Mouse (Mus musculus) midbrain, embryonic 10.5 days (tissue): ENCODE data around the gene Slc38a3. TPM values are rescaled to one million over a fixed set of nuclear protein-coding genes. Genes with fewer than 3 reads are reported as not detected.

Source experiments
- DNase-seq: peaks from one replicate; pipeline ENCODE4 v3.0.0-alpha.2; 2017; ENCODE audit warnings: low spot score
- H3K27ac ChIP-seq: fragments of 300-500 bp; sonication (generic); replicated peaks from 2 replicates; pipeline ENCODE4 v1.5.1; 2016; ENCODE audit warnings: mild to moderate bottlenecking
- H3K27me3 ChIP-seq: fragments of 300-500 bp; sonication (generic); 2 replicates; pipeline ENCODE4 v1.6.1; 2016; ENCODE audit warnings: low read depth, mild to moderate bottlenecking; ENCODE audit not compliant: poor library complexity, severe bottlenecking
- H3K36me3 ChIP-seq: fragments of 300-500 bp; sonication (generic); 2 replicates; pipeline ENCODE4 v1.6.1; 2016; ENCODE audit warnings: mild to moderate bottlenecking, moderate library complexity
- H3K4me1 ChIP-seq: fragments of 300-500 bp; sonication (generic); 2 replicates; pipeline ENCODE4 v1.6.1; 2016
- H3K4me3 ChIP-seq: fragments of 300-500 bp; sonication (generic); 2 replicates; pipeline ENCODE4 v1.5.1; 2016; ENCODE audit warnings: mild to moderate bottlenecking, moderate library complexity
- H3K9me3 ChIP-seq: fragments of 300-500 bp; sonication (generic); replicated peaks from 2 replicates; pipeline ENCODE4 v1.6.1; 2016; ENCODE audit warnings: mild to moderate bottlenecking
- WGBS: fragments of 180-500 bp; shearing (Covaris S2); methylation state at CpG from one replicate; pipeline ENCODE4 v1.1.7; 2016; 5-methylcytosine and 5-hydroxymethylcytosine counted together
- polyA plus RNA-seq: library from polyadenylated mRNA; unstranded; fragments of >200 nt; fragmentation: Nextera tagmentation; extraction: Ambion mirVana; gene quantifications from 2 replicates; pipeline ENCODE4 v1.2.1, GENCODE M21; 2016

Slc38a3 gene
- polyA plus RNA-seq, 1 experiment from 2014 or later, result 11.6 TPM

DNA sequence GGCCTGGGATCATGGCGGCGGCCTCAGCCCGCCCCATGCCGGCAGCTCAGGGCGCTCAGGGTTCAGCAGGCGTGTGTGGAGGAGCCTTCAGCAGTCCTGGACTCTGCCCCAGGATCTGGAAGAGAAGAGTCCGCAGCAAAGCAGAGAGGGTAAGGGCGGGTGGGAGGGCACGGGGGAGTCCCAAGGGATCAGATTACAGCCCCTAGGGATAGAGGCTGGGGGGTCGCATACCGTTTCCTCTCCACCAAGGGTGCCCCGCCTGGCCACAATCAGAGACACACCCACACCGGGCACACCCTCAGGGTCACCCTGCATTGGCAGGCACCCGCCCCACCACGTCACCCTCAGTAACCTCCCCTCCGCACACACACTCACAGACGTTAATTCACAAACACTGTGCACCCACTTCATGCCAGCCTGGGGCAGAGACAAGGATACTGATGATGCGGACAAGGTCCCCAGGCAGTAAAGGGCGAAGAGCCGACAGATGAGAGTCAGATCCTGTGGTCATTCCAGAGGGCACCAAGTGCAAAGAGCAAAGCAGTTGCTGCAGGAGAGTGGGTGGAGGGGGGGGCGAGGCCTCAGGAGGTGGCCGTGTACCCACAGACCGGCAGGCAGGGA is 64.2 kb downstream of the Slc38a3 start:
- WGBS, result 36% methylated on average over 23 of the region's 23 CpGs
- peaks cover 85% of the 10 kb centered on the region for H3K4me1 ChIP-seq
- H3K4me3 ChIP-seq, result peak overlapping the region; percentile 41
- H3K9me3 ChIP-seq, result no peaks in the 10 kb centered on the region
- H3K36me3 ChIP-seq, result no peaks in the 10 kb centered on the region
- DNase-seq, result no peak
- peak overlapping the region; percentile 83 for H3K27ac ChIP-seq
- peaks cover 46% of the 10 kb centered on the region for H3K27me3 ChIP-seq

DNA sequence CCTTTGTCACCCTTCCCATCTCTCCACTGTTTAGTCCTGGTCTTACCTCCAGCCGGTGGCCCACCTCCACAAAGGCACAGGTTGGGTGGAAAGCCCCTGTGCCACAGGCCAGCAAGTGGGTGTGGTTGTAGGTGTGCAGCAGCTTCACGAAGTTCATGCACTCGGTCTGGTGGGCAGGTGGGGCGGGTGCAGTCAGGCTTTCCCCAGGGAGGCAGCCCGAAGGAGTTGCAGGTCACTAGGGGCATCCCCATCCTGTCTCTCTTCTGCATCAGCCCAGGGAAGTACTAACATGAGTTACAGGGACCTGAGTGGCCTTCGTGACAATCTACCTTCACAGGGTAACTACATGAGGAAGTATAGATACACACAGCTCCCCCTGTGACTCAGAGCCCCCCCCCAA is 66.1 kb downstream of the Slc38a3 start:
- 84% methylated on average over 6 of the region's 6 CpGs for WGBS
- H3K9me3 ChIP-seq, result no peaks in the 10 kb centered on the region
- peaks cover 72% of the 10 kb centered on the region for H3K4me1 ChIP-seq
- H3K36me3 ChIP-seq, result no peaks in the 10 kb centered on the region
- peak overlapping the region; percentile 83 for H3K27ac ChIP-seq
- DNase-seq, result no peak
- peaks cover 60% of the 10 kb centered on the region for H3K27me3 ChIP-seq
- no peak overlapping the region for H3K4me3 ChIP-seq

DNA sequence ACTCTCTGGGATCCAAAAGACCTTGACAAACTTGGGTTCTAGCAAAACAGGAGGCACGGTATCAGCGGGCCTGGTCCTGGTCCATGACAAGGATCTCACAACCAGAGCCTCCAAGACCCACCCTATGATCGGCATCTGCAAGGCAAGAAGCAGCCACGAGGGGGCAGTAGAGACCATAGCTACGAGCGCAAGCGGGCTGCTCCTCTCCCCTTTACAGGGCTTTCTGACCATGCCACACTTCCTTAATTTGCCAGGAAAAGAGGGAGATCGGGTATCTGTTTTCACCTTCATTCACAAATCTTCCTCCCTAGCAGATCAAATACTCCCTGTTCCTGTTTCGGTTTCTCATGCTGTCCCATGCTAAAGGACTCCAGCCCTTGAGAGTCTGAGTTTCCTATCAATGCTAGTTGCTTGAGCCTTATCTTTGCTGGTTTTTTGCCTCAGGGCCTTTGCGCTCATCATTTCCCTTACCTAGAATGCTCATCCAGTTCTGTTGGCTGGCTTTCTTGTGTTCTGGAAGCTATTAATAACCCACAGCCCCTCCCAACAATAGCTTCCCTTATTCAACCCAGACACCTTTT is 67.2 kb downstream of the Slc38a3 start:
- H3K9me3 ChIP-seq, result no peaks in the 10 kb centered on the region
- H3K27me3 ChIP-seq, result peaks cover 59% of the 10 kb centered on the region
- H3K27ac ChIP-seq, result peak overlapping the region; percentile 83
- no peaks in the 10 kb centered on the region for H3K36me3 ChIP-seq
- no peak overlapping the region for H3K4me3 ChIP-seq
- peak; percentile 93 for DNase-seq
- WGBS, result 17% methylated on average over 10 of the region's 10 CpGs
- H3K4me1 ChIP-seq, result peaks cover 61% of the 10 kb centered on the region

DNA sequence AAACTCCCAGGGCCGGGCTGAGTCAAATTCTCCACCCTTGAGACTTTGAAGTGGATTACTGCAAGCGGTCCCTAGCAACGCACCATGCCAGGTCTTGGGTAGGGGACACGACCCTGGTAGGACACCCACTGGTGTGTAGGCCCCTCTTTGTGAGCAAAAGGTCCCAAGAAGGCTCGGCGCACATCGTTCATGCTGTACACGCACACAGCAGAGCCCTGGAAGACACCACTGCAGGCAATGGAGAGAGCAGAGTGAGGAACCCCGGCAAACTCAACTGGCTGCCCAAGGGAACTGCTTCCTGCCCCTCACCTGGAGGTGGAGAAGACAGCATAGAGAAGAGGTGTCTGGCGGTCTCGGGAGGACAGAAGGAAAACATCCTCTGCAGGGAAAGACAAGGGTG is 68.1 kb downstream of the Slc38a3 start:
- Histone ChIP-seq H3K36me3 (no peaks in the 10 kb centered on the region), H3K27ac (0 out of 2 replicates have a peak overlapping the region, but pooled peaks have one; percentile 2), H3K4me3 (no peak overlapping the region), H3K27me3 (peaks cover 50% of the 10 kb centered on the region), H3K9me3 (no peaks in the 10 kb centered on the region), H3K4me1 (peaks cover 52% of the 10 kb centered on the region)
- DNase-seq, result no peak
- WGBS, result 90% methylated on average over 11 of the region's 11 CpGs

DNA sequence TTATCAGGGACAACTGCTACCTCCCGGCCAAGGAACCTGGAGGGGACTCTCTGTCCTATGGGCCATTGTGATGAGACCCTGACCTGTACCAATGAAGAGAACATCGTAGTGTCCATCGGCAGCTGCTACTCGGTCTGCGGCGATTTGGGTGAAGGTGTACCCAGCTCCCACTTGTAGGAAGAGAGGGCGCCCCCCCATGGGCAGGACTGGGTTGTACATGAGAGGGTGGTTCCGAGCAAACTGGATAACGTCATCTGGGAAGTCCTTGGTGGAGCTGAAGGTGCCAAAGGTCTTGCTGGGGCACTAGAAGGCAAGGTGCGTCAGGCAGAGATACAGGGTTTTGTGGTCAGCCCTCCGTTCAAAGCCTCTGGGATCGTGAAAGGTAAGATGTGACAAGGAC is 68.6 kb downstream of the Slc38a3 start:
- no peak overlapping the region for H3K4me3 ChIP-seq
- peaks cover 47% of the 10 kb centered on the region for H3K4me1 ChIP-seq
- no peaks in the 10 kb centered on the region for H3K9me3 ChIP-seq
- peaks cover 45% of the 10 kb centered on the region for H3K27me3 ChIP-seq
- WGBS, result 85% methylated on average over 12 of the region's 12 CpGs
- no peak for DNase-seq
- H3K27ac ChIP-seq, result no peak overlapping the region
- H3K36me3 ChIP-seq, result 0 out of 2 replicates have a peak, but pooled peaks cover 2% of the 10 kb centered on the region

Other genes with a start within 250 kb of the Slc38a3 start
- 38.6 and 39.5 TPM in 2 replicates for gene Tmem115, start 135.6 kb downstream of the Slc38a3 start, polyA plus RNA-seq
- 20.5 and 22.6 TPM in 2 replicates for gene Cyb561d2, start 127.3 kb downstream of the Slc38a3 start, polyA plus RNA-seq
- 37.1 and 40.4 TPM in 2 replicates for gene Nprl2, start 127.3 kb downstream of the Slc38a3 start, polyA plus RNA-seq
- 0.75 and 1.1 TPM in 2 replicates for gene Zmynd10, start 122.2 kb downstream of the Slc38a3 start, polyA plus RNA-seq
- 54.2 and 54.8 TPM in 2 replicates for gene Rassf1, start 118.0 kb downstream of the Slc38a3 start, polyA plus RNA-seq
- 79.2 and 84.3 TPM in 2 replicates for gene Tusc2, start 106.3 kb downstream of the Slc38a3 start, polyA plus RNA-seq
- gene Hyal2, start 101.6 kb downstream of the Slc38a3 start, polyA plus RNA-seq, result 143 and 150 TPM in 2 replicates
- gene Hyal1, start 92.6 kb downstream of the Slc38a3 start, polyA plus RNA-seq, result 6.8 and 9.3 TPM in 2 replicates
- 17.6 and 18.2 TPM in 2 replicates for gene Naa80, start 90.6 kb downstream of the Slc38a3 start, polyA plus RNA-seq
- gene Hyal3, start 88.7 kb downstream of the Slc38a3 start, polyA plus RNA-seq, result 0.62 and 0.96 TPM in 2 replicates
- gene Ifrd2, start 81.9 kb downstream of the Slc38a3 start, polyA plus RNA-seq, result 46.3 and 56.8 TPM in 2 replicates
- 1.8 and 3.2 TPM in 2 replicates for gene Sema3b, start 60.3 kb downstream of the Slc38a3 start, polyA plus RNA-seq
- 629 and 656 TPM in 2 replicates for gene Gnai2, start 34.2 kb downstream of the Slc38a3 start, polyA plus RNA-seq
- 3.2 and 3.6 TPM in 2 replicates for gene Gnat1, start 10.2 kb upstream of the Slc38a3 start, polyA plus RNA-seq
- 14.9 and 17.2 TPM in 2 replicates for gene Sema3f, start 40.9 kb upstream of the Slc38a3 start, polyA plus RNA-seq
- 200 and 220 TPM in 2 replicates for gene Rbm5, start 101.5 kb upstream of the Slc38a3 start, polyA plus RNA-seq
- gene Rbm6, start 203.7 kb upstream of the Slc38a3 start, polyA plus RNA-seq, result 101 and 115 TPM in 2 replicates
- 11.6 and 15.3 TPM in 2 replicates for gene Mon1a, start 218.6 kb upstream of the Slc38a3 start, polyA plus RNA-seq
- gene Mst1r, start 237.3 kb upstream of the Slc38a3 start, polyA plus RNA-seq, result 0.78 and 0.79 TPM in 2 replicates